Mouse (Mus musculus) heart, embryonic 14.5 days (tissue): Measurements from ENCODE around the gene Cryba4. TPM values are rescaled to one million over a fixed set of nuclear protein-coding genes. Genes with fewer than 3 reads are reported as not detected.

Experiments used
- ATAC-seq: fragments of 200-750 bp; cut with Nextera tagmentation; 2 replicates; pipeline ENCODE4 v1.8.0; 2017; ENCODE audit warnings: low read depth, moderate TSS enrichment; ENCODE audit not compliant: insufficient number of reproducible peaks, insufficient read depth, low FRiP score
- H3K27ac ChIP-seq, 2 experiments: fragments of 200-500 bp in 1 of 2; fragments of 300-500 bp in 1 of 2; sonication (generic) in 1 of 2; replicated peaks in 1 of 2; 2 replicates each; pipeline ENCODE4 v1.5.1; 2012 to 2014; ENCODE audit warnings: low read depth in 2 of 2, low read length in 2 of 2, control low read depth in 1 of 2, mild to moderate bottlenecking in 1 of 2, mixed read lengths in 1 of 2; ENCODE audit not compliant: control insufficient read depth in 1 of 2, insufficient read depth in 1 of 2
- H3K27me3 ChIP-seq: fragments of 300-500 bp; sonication (generic); 2 replicates; pipeline ENCODE4 v1.6.1; 2014; ENCODE audit warnings: mild to moderate bottlenecking, low read length, control low read depth; ENCODE audit not compliant: control insufficient read depth, insufficient read depth
- H3K36me3 ChIP-seq: fragments of 300-500 bp; sonication (generic); 2 replicates; pipeline ENCODE4 v1.6.1; 2014; ENCODE audit warnings: mild to moderate bottlenecking, control low read depth, low read length, mixed read lengths; ENCODE audit not compliant: control insufficient read depth, insufficient read depth
- H3K4me1 ChIP-seq, 2 experiments: fragments of 200-500 bp in 1 of 2; fragments of 300-500 bp in 1 of 2; sonication (generic) in 1 of 2; 2 replicates each; pipeline ENCODE4 v1.6.1; 2012 to 2014; ENCODE audit warnings: low read length in 2 of 2, control low read depth in 1 of 2, mixed read lengths in 1 of 2; ENCODE audit not compliant: control insufficient read depth in 2 of 2, insufficient read depth in 2 of 2
- H3K4me2 ChIP-seq: fragments of 300-500 bp; sonication (generic); 2 replicates; pipeline ENCODE4 v1.6.1; 2014; ENCODE audit warnings: mild to moderate bottlenecking, low read length
- H3K4me3 ChIP-seq, 2 experiments: fragments of 200-500 bp in 1 of 2; fragments of 300-500 bp in 1 of 2; sonication (generic) in 1 of 2; 2 replicates each; pipeline ENCODE4 v1.5.1; 2012 to 2014; ENCODE audit warnings: low read length in 2 of 2, mild to moderate bottlenecking in 2 of 2, control low read depth in 1 of 2, low read depth in 1 of 2, moderate library complexity in 1 of 2; ENCODE audit not compliant: control insufficient read depth in 1 of 2, insufficient read depth in 1 of 2
- H3K9ac ChIP-seq: fragments of 300-500 bp; sonication (generic); 2 replicates; pipeline ENCODE4 v1.6.1; 2014; ENCODE audit warnings: mild to moderate bottlenecking, low read length
- H3K9me3 ChIP-seq: fragments of 300-500 bp; sonication (generic); 2 replicates; pipeline ENCODE4 v1.6.1; 2016; ENCODE audit warnings: low read length, control low read depth; ENCODE audit not compliant: control insufficient read depth
- WGBS: fragments of 180-500 bp; shearing (Covaris S2); extraction: QIAGEN DNeasy Blood & Tissue Kit; methylation state at CpG from one replicate; pipeline ENCODE4 v1.1.7; 2014; 5-methylcytosine and 5-hydroxymethylcytosine counted together
- polyA plus RNA-seq: library from polyadenylated mRNA; unstranded; fragments of >200 nt; fragmentation: Nextera tagmentation; extraction: Ambion mirVana; gene quantifications from 2 replicates; pipeline ENCODE4 v1.2.1, GENCODE M21; 2014

Cryba4 gene
- polyA plus RNA-seq, 1 experiment from 2014 or later: 2.2 TPM

DNA sequence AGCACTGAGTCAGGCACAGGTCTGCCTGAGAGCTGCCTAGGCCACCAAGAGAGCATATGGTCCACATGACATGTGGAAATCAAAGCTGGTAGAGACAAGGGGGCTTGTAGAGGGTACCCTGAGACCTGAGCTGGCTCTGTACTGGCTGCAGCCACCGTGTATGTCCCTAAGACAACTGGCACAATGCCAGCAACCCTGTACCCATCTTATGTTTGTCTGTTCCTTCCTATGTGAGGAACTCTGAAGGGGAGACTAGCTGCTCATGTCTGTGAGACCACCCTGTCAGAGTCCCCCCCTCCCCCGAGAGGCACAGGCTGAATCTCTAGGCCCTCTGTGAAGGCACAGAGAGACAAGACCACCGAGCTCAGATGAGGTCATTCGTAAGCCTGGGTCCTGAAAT, 33.6 kb downstream of the Cryba4 start:
- H3K36me3 ChIP-seq: no peaks in the 10 kb centered on the region
- 48% methylated on average over 4 of the region's 4 CpGs for WGBS

DNA sequence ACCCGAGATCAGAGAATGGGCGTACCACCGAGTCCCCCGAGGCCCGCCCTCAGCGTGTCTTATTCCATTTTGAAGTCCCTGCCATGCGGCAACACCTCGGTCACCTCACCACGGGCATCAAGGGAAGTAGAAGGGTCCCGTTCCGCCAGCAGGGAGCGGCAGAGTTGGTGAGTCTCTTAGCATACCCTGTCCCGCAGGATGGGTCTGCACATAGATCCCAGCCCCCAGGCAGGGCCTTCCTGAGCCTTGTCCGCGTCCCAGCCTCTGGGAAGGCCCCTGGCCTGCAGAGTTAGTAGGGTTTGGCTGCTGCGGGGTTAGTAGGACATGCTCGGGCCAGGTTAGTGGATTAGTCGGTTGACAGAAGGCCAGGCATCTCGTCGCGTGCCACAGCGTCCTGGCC, 35.3 kb downstream of the Cryba4 start:
- Histone ChIP-seq H3K27me3 (peaks cover 31% of the 10 kb centered on the region), H3K36me3 (no peaks in the 10 kb centered on the region), H3K27ac (no peak overlapping the region), H3K4me1 (peaks cover 5 to 7% of the 10 kb centered on the region in 2 experiments), H3K4me3 (no peak overlapping the region), H3K9ac (no peak overlapping the region), H3K9me3 (no peaks in the 10 kb centered on the region), H3K4me2 (no peak overlapping the region)
- 55% methylated on average over 22 of the region's 22 CpGs for WGBS
- ATAC-seq: no peak

More for the DNA sequence above, 33.6 kb downstream of the Cryba4 start:
- Histone ChIP-seq H3K27ac (0 out of 4 replicates have a peak overlapping the region, but pooled peaks of 1 of the 2 experiments have one; percentile 41), H3K4me2 (no peak overlapping the region), H3K9ac (no peak overlapping the region), H3K9me3 (no peaks in the 10 kb centered on the region), H3K27me3 (peaks cover 37% of the 10 kb centered on the region), H3K4me3 (no peak overlapping the region), H3K4me1 (peaks cover 5 to 7% of the 10 kb centered on the region in 2 experiments)
- ATAC-seq: no peak

DNA sequence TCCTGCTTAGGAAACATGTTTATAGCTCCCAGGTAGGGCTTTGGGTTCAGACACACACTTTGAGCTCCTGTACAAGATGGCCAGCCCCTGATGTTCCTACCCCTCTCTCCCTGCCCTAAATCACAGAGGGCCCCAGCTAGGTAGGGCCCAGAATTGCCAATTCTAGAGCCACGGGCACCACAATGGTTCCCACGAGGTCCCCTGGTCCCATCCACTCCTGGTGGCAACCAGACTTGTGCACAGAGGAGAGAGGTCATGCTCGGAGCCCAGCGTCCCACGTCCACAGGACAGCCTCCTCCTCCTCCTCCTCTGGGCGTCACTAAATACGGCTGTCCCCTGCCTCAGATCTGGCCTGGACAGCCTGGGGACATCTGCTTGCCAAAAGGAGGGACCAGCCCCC, 36.0 kb downstream of the Cryba4 start:
- Histone ChIP-seq H3K4me3 (no peak overlapping the region), H3K27me3 (peaks cover 31% of the 10 kb centered on the region), H3K4me1 (peaks cover 5 to 7% of the 10 kb centered on the region in 2 experiments), H3K27ac (no peak overlapping the region), H3K9me3 (no peaks in the 10 kb centered on the region), H3K4me2 (no peak overlapping the region), H3K9ac (no peak overlapping the region), H3K36me3 (no peaks in the 10 kb centered on the region)
- ATAC-seq: no peak
- WGBS: 77% methylated on average over 6 of the region's 7 CpGs

- no peaks in the 10 kb centered on the region for H3K36me3 ChIP-seq
- peaks cover 5 to 7% of the 10 kb centered on the region in 2 experiments for H3K4me1 ChIP-seq
- 43% methylated on average over 9 of the region's 9 CpGs for WGBS
- peaks cover 31% of the 10 kb centered on the region for H3K27me3 ChIP-seq
- H3K4me3 ChIP-seq: no peak overlapping the region
- no peak overlapping the region for H3K9ac ChIP-seq
- ATAC-seq: no peak
- 0 out of 2 replicates have a peak, but pooled peaks cover 4% of the 10 kb centered on the region for H3K9me3 ChIP-seq
- H3K4me2 ChIP-seq: 0 out of 2 replicates have a peak overlapping the region, but pooled peaks have one; percentile 36
- H3K27ac ChIP-seq: peak overlapping the region; percentile 5 to 60; a peak in 3 of 4 replicates
These were observed 36.5 kb downstream of the Cryba4 start for GRCm38 (mm10) chr5:112215801-112216251.

DNA sequence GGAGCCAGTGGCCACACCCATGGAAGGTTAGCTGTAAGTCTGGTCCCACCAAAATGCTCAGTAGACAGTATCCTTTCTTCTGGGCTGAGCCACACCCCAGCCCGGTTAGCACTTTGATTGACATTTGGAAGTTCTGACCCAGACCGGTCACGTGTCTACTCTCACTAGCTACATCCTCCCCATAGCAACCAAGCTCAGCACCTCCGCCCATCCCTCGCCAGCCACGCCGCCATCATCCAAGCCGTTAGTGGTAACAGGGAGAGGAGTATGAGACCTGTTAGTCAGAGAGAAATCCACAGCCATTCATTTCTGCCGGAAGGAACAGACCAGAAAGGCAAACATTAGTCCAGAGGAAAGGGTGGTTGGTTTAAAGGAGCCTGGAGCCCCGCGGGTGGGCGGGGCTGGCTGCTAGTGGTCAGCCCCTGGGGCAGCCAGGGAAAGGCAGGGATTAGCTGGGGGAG, 37.0 kb downstream of the Cryba4 start:
- Histone ChIP-seq H3K27me3 (peaks cover 31% of the 10 kb centered on the region), H3K9ac (no peak overlapping the region), H3K36me3 (no peaks in the 10 kb centered on the region), H3K9me3 (0 out of 2 replicates have a peak, but pooled peaks cover 4% of the 10 kb centered on the region), H3K4me1 (peaks cover 5 to 7% of the 10 kb centered on the region in 2 experiments), H3K27ac (peak overlapping the region; percentile 5 to 60; a peak in 3 of 4 replicates), H3K4me3 (no peak overlapping the region), H3K4me2 (0 out of 2 replicates have a peak overlapping the region, but pooled peaks have one; percentile 36)
- ATAC-seq: no peak
- WGBS: 22% methylated on average over 12 of the region's 12 CpGs

GRCm38 (mm10) chr5:112214419-112214818, 37.9 kb downstream of the Cryba4 start:
- Histone ChIP-seq H3K36me3 (no peaks in the 10 kb centered on the region), H3K4me1 (peaks cover 5 to 7% of the 10 kb centered on the region in 2 experiments), H3K9ac (no peak overlapping the region), H3K4me3 (no peak overlapping the region), H3K27ac (no peak overlapping the region), H3K9me3 (0 out of 2 replicates have a peak, but pooled peaks cover 4% of the 10 kb centered on the region), H3K4me2 (no peak overlapping the region), H3K27me3 (peaks cover 31% of the 10 kb centered on the region)
- ATAC-seq: no peak
- WGBS: 6% methylated on average over 10 of the region's 10 CpGs

DNA sequence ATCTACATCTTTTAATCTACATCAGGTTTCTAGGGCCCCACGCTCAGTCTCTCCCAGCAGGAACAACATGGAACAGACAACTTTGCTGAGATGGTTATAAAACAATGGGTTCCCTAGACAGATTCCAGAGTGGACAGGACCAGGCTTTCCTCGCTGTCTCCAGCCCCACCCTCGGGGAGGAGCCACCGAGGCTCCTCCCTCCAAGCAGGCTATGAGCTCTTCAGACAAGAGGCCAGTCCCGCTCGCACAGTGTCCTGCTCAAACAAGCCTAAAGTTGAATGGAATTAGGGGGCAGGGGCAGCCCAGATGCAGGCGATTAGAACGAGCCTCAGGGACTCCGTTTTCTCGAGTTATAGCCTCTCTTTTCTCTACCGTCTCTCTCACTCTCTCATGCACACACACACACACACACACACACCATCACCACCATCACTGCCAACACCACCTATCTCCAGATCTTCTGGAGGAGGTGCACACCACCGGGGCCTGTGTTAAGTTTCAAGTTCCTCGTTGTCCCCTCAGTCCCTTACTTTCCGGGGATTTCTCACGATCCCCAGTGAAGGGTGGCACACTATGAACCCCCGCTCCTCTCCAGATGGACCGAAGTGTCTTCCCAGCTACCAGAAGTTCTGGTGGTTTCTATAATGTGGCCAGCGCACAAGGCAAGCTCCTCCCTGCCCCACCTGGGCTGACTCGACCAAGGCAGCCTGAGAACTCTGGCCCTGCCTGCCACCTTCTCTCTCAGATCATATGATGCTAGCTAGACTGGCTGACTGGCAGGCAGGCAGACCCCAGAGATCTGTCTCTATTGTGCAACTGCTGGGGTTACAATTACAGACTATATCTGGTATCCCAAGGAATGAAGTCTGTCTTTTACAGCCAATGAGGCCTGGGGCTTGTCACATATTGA, 38.7 kb downstream of the Cryba4 start:
- H3K4me1 ChIP-seq: peaks cover 2 to 7% of the 10 kb centered on the region in 2 experiments; a peak in 3 of 4 replicates
- 46% methylated on average over 19 of the region's 19 CpGs for WGBS
- no peak overlapping the region for H3K4me3 ChIP-seq
- peaks cover 29% of the 10 kb centered on the region for H3K27me3 ChIP-seq
- H3K9me3 ChIP-seq: 0 out of 2 replicates have a peak, but pooled peaks cover 4% of the 10 kb centered on the region
- H3K4me2 ChIP-seq: no peak overlapping the region
- no peak overlapping the region for H3K27ac ChIP-seq
- no peak for ATAC-seq
- H3K36me3 ChIP-seq: no peaks in the 10 kb centered on the region
- no peak overlapping the region for H3K9ac ChIP-seq
